Mouse (Mus musculus) hindbrain, embryonic 12.5 days (tissue): ENCODE data around the gene Itga5. TPM values are rescaled to one million over a fixed set of nuclear protein-coding genes. Genes with fewer than 3 reads are reported as not detected.

ENCODE experiments used
- ATAC-seq: fragments of 200-750 bp; cut with Nextera tagmentation; 2 replicates; pipeline ENCODE4 v1.8.0; 2017; ENCODE audit warnings: moderate TSS enrichment; ENCODE audit not compliant: low FRiP score
- H3K27ac ChIP-seq: fragments of 300-500 bp; sonication (generic); 2 replicates; pipeline ENCODE4 v1.5.1; 2016; ENCODE audit warnings: mild to moderate bottlenecking
- H3K27me3 ChIP-seq: fragments of 300-500 bp; sonication (generic); 2 replicates; pipeline ENCODE4 v1.6.1; 2016; ENCODE audit warnings: mild to moderate bottlenecking
- H3K36me3 ChIP-seq: fragments of 300-500 bp; sonication (generic); 2 replicates; pipeline ENCODE4 v1.6.1; 2016; ENCODE audit warnings: mild to moderate bottlenecking
- H3K4me1 ChIP-seq: fragments of 300-500 bp; sonication (generic); 2 replicates; pipeline ENCODE4 v1.6.1; 2016
- H3K4me2 ChIP-seq: fragments of 300-500 bp; sonication (generic); replicated peaks from 2 replicates; pipeline ENCODE4 v1.6.1; 2016; ENCODE audit warnings: mild to moderate bottlenecking
- H3K4me3 ChIP-seq: fragments of 300-500 bp; sonication (generic); 2 replicates; pipeline ENCODE4 v1.5.1; 2016; ENCODE audit warnings: mild to moderate bottlenecking
- H3K9ac ChIP-seq: fragments of 300-500 bp; sonication (generic); 2 replicates; pipeline ENCODE4 v1.6.1; 2016; ENCODE audit warnings: mild to moderate bottlenecking, moderate library complexity
- H3K9me3 ChIP-seq: fragments of 300-500 bp; sonication (generic); replicated peaks from 2 replicates; pipeline ENCODE4 v1.6.1; 2016; ENCODE audit warnings: mild to moderate bottlenecking
- WGBS: fragments of 180-500 bp; shearing (Covaris S2); methylation state at CpG from one replicate; pipeline ENCODE4 v1.1.7; 2016; 5-methylcytosine and 5-hydroxymethylcytosine counted together
- polyA plus RNA-seq: library from polyadenylated mRNA; unstranded; fragments of >200 nt; fragmentation: Nextera tagmentation; extraction: Ambion mirVana; gene quantifications from 2 replicates; pipeline ENCODE4 v1.2.1, GENCODE M21; 2016

Gene Itga5
- polyA plus RNA-seq, 1 experiment from 2014 or later: 26.8 TPM

GRCm38 (mm10) chr15:103315011-103315502, 51.5 kb downstream of the Itga5 start:
- Histone ChIP-seq H3K4me1 (peaks cover 28% of the 10 kb centered on the region), H3K4me2 (peak overlapping the region; percentile 59), H3K27ac (peak overlapping the region; percentile 70), H3K9ac (peak overlapping the region; percentile 57), H3K4me3 (peak overlapping the region; percentile 25), H3K27me3 (no peaks in the 10 kb centered on the region), H3K9me3 (no peaks in the 10 kb centered on the region), H3K36me3 (peaks cover 43% of the 10 kb centered on the region)
- WGBS: 3% methylated on average over 18 of the region's 18 CpGs
- ATAC-seq: peak; percentile 79

- Histone ChIP-seq H3K36me3 (peaks cover 40% of the 10 kb centered on the region), H3K27ac (no peak overlapping the region), H3K9ac (peak overlapping the region; percentile 57; the same call in 1 of the 2 replicates), H3K9me3 (no peaks in the 10 kb centered on the region), H3K4me1 (peaks cover 27% of the 10 kb centered on the region), H3K27me3 (peaks cover 3% of the 10 kb centered on the region), H3K4me3 (peak overlapping the region; percentile 25), H3K4me2 (peak overlapping the region; percentile 59)
- 0 out of 2 replicates have a peak, but pooled peaks have one; percentile 15 for ATAC-seq
- 34% methylated on average over 22 of the region's 22 CpGs for WGBS
Observed at GRCm38 (mm10) chr15:103314181-103314580, 52.4 kb downstream of the Itga5 start.

GRCm38 (mm10) chr15:103313495-103314095, 53.0 kb downstream of the Itga5 start:
- peaks cover 34% of the 10 kb centered on the region for H3K36me3 ChIP-seq
- H3K9ac ChIP-seq: no peak overlapping the region
- H3K27ac ChIP-seq: no peak overlapping the region
- 7% methylated on average over 18 of the region's 18 CpGs for WGBS
- H3K4me3 ChIP-seq: peak overlapping the region; percentile 4; the same call in 1 of the 2 replicates
- 0 out of 2 replicates have a peak, but pooled peaks have one; percentile 3 for ATAC-seq
- H3K9me3 ChIP-seq: no peaks in the 10 kb centered on the region
- peaks cover 29% of the 10 kb centered on the region for H3K4me1 ChIP-seq
- H3K27me3 ChIP-seq: peaks cover 9% of the 10 kb centered on the region
- peak overlapping the region; percentile 59 for H3K4me2 ChIP-seq

GRCm38 (mm10) chr15:103310365-103310910, 56.1 kb downstream of the Itga5 start, which contains the start of gene Gpr84:
Gene Gpr84, minus strand, starts transcription at chr15:103310612.
- peaks cover 48% of the 10 kb centered on the region for H3K4me1 ChIP-seq
- H3K4me3 ChIP-seq: no peak within 1 kb of the TSS
- WGBS: 70% methylated on average over 6 of the region's 6 CpGs
- H3K4me2 ChIP-seq: no peak within 1 kb of the TSS
- H3K9me3 ChIP-seq: no peaks in the 10 kb centered on the region
- no peak for ATAC-seq
- H3K27ac ChIP-seq: no peak within 1 kb of the TSS
- H3K27me3 ChIP-seq: peaks cover 14% of the 10 kb centered on the region
- peaks cover 3% of the 10 kb centered on the region; the same call in 1 of the 2 replicates for H3K36me3 ChIP-seq
- no peak within 1 kb of the TSS for H3K9ac ChIP-seq

- Histone ChIP-seq H3K9me3 (no peaks in the 10 kb centered on the region), H3K4me1 (peaks cover 42% of the 10 kb centered on the region), H3K9ac (peak overlapping the region; percentile 29; the same call in 1 of the 2 replicates)
Observed at GRCm38 (mm10) chr15:103308876-103309580, 57.5 kb downstream of the Itga5 start.

GRCm38 (mm10) chr15:103308056-103308875, 58.3 kb downstream of the Itga5 start:
- H3K4me2 ChIP-seq: peak overlapping the region; percentile 29
- H3K9me3 ChIP-seq: no peaks in the 10 kb centered on the region
- ATAC-seq: no peak
- H3K36me3 ChIP-seq: no peaks in the 10 kb centered on the region
- peaks cover 42% of the 10 kb centered on the region for H3K4me1 ChIP-seq
- H3K9ac ChIP-seq: peak overlapping the region; percentile 29; the same call in 1 of the 2 replicates
- WGBS: 41% methylated on average over 28 of the region's 28 CpGs
- H3K4me3 ChIP-seq: 0 out of 2 replicates have a peak overlapping the region, but pooled peaks have one; percentile 1
- H3K27ac ChIP-seq: 0 out of 2 replicates have a peak overlapping the region, but pooled peaks have one; percentile 4
- H3K27me3 ChIP-seq: peaks cover 14% of the 10 kb centered on the region

More at GRCm38 (mm10) chr15:103308876-103309580, 57.5 kb downstream of the Itga5 start:
- no peak for ATAC-seq
- 62% methylated on average over 26 of the region's 26 CpGs for WGBS
- Histone ChIP-seq H3K27ac (0 out of 2 replicates have a peak overlapping the region, but pooled peaks have one; percentile 4), H3K4me2 (peak overlapping the region; percentile 29), H3K4me3 (0 out of 2 replicates have a peak overlapping the region, but pooled peaks have one; percentile 1), H3K36me3 (no peaks in the 10 kb centered on the region), H3K27me3 (peaks cover 14% of the 10 kb centered on the region)

- Histone ChIP-seq H3K4me2 (peak overlapping the region; percentile 19; the same call in 1 of the 2 replicates), H3K4me3 (no peak overlapping the region), H3K27ac (peak overlapping the region; percentile 98; the same call in 1 of the 2 replicates), H3K4me1 (peaks cover 49% of the 10 kb centered on the region), H3K36me3 (no peaks in the 10 kb centered on the region), H3K9ac (no peak overlapping the region), H3K9me3 (no peaks in the 10 kb centered on the region), H3K27me3 (peaks cover 14% of the 10 kb centered on the region)
- 2% methylated on average over 7 of the region's 7 CpGs for WGBS
- ATAC-seq: no peak
Observed at GRCm38 (mm10) chr15:103307125-103307524, 59.4 kb downstream of the Itga5 start.

GRCm38 (mm10) chr15:103305792-103306645, 60.5 kb downstream of the Itga5 start:
- Histone ChIP-seq H3K4me2 (peak overlapping the region; percentile 62), H3K27me3 (peaks cover 14% of the 10 kb centered on the region), H3K27ac (peak overlapping the region; percentile 98), H3K9me3 (no peaks in the 10 kb centered on the region), H3K36me3 (no peaks in the 10 kb centered on the region), H3K4me3 (peak overlapping the region; percentile 38), H3K4me1 (peaks cover 61% of the 10 kb centered on the region), H3K9ac (peak overlapping the region; percentile 67)
- 31% methylated on average over 8 of the region's 8 CpGs for WGBS
- ATAC-seq: no peak

GRCm38 (mm10) chr15:103305070-103305678, 61.4 kb downstream of the Itga5 start:
- peak overlapping the region; percentile 38 for H3K4me3 ChIP-seq
- WGBS: under 1% methylated on average over 69 of the region's 71 CpGs
- H3K9me3 ChIP-seq: no peaks in the 10 kb centered on the region
- peak; percentile 95 for ATAC-seq
- H3K27me3 ChIP-seq: peaks cover 14% of the 10 kb centered on the region
- peak overlapping the region; percentile 77 for H3K9ac ChIP-seq
- H3K4me2 ChIP-seq: peak overlapping the region; percentile 62
- H3K36me3 ChIP-seq: no peaks in the 10 kb centered on the region
- H3K4me1 ChIP-seq: peaks cover 69% of the 10 kb centered on the region
- H3K27ac ChIP-seq: peak overlapping the region; percentile 98

- Histone ChIP-seq H3K4me2 (peak overlapping the region; percentile 62), H3K9me3 (no peaks in the 10 kb centered on the region), H3K9ac (peak overlapping the region; percentile 77), H3K27ac (peak overlapping the region; percentile 98), H3K4me1 (peaks cover 75% of the 10 kb centered on the region), H3K27me3 (peaks cover 14% of the 10 kb centered on the region), H3K36me3 (no peaks in the 10 kb centered on the region), H3K4me3 (peak overlapping the region; percentile 38)
- ATAC-seq: peak; percentile 3; the same call in 1 of the 2 replicates
- WGBS: 1% methylated on average over 9 of the region's 9 CpGs
Observed at GRCm38 (mm10) chr15:103304616-103304969, 62.0 kb downstream of the Itga5 start.
